Mouse (Mus musculus) brain, embryonic 18.5 days (tissue): ENCODE data around the gene Gm8369.
"Not testable (repeated sequence)": the region's sequence is repeated elsewhere in the genome, so short reads cannot be mapped to it uniquely, and the experiment has no call there.

ENCODE experiments used
- DNase-seq: peaks from one replicate; pipeline ENCODE4 v3.0.0-alpha.2; 2012; ENCODE audit warnings: low read depth, low spot score

Gm8369 gene

GRCm38 (mm10) chr19:11485746-11486145 lies at the start of gene Gm8369:
Gm8369 (plus strand) TSS chr19:11485938.
- DNase-seq, result no peak

GRCm38 (mm10) chr19:11443338-11443737 lies 42.4 kb upstream of the Gm8369 start, which contains the start of gene Ms4a4b:
Ms4a4b (plus strand) TSS chr19:11443553.
- no peak for DNase-seq

- DNase-seq, result no peak
Observed at GRCm38 (mm10) chr19:11443964-11444363, 41.8 kb upstream of the Gm8369 start.

GRCm38 (mm10) chr19:11447238-11447637 lies 38.5 kb upstream of the Gm8369 start:
- DNase-seq, result no peak

GRCm38 (mm10) chr19:11459041-11459440 lies 26.7 kb upstream of the Gm8369 start:
- not testable (repeated sequence) for DNase-seq

- DNase-seq, result not testable (repeated sequence)
Observed at GRCm38 (mm10) chr19:11464795-11465194, 20.9 kb upstream of the Gm8369 start.

GRCm38 (mm10) chr19:11466471-11466870 lies 19.3 kb upstream of the Gm8369 start:
- DNase-seq, result no peak

GRCm38 (mm10) chr19:11468361-11468760 lies 17.4 kb upstream of the Gm8369 start:
- not testable (repeated sequence) for DNase-seq

GRCm38 (mm10) chr19:11469215-11469614 lies 16.5 kb upstream of the Gm8369 start, which contains the start of gene Ms4a6c:
Ms4a6c (plus strand) TSS chr19:11469366.
- not testable (repeated sequence) for DNase-seq

GRCm38 (mm10) chr19:11479714-11480113 lies 6.0 kb upstream of the Gm8369 start:
- DNase-seq, result no peak

GRCm38 (mm10) chr19:11482684-11483083 lies 3.1 kb upstream of the Gm8369 start:
- no peak for DNase-seq

GRCm38 (mm10) chr19:11483941-11484340 lies 1.8 kb upstream of the Gm8369 start:
- no peak for DNase-seq

- no peak for DNase-seq
Observed at GRCm38 (mm10) chr19:11484388-11484787, 1.4 kb upstream of the Gm8369 start.

- DNase-seq, result no peak
Observed at GRCm38 (mm10) chr19:11485266-11485665, 472 bp upstream of the Gm8369 start.

GRCm38 (mm10) chr19:11486599-11486998 lies 861 bp downstream of the Gm8369 start:
- DNase-seq, result no peak

GRCm38 (mm10) chr19:11491406-11492189 lies 5.9 kb downstream of the Gm8369 start:
- DNase-seq, result no peak

- no peak for DNase-seq
Observed at GRCm38 (mm10) chr19:11492671-11493070, 6.9 kb downstream of the Gm8369 start.

GRCm38 (mm10) chr19:11494519-11494918 lies 8.8 kb downstream of the Gm8369 start:
- no peak for DNase-seq

GRCm38 (mm10) chr19:11496361-11496760 lies 10.6 kb downstream of the Gm8369 start:
- DNase-seq, result no peak

- DNase-seq, result not testable (repeated sequence)
Observed at GRCm38 (mm10) chr19:11497300-11497699, 11.6 kb downstream of the Gm8369 start.

GRCm38 (mm10) chr19:11500796-11501195 lies 15.1 kb downstream of the Gm8369 start:
- DNase-seq, result no peak

- no peak for DNase-seq
Observed at GRCm38 (mm10) chr19:11501326-11501725, 15.6 kb downstream of the Gm8369 start.

- DNase-seq, result no peak
Observed at GRCm38 (mm10) chr19:11504857-11505256, 19.1 kb downstream of the Gm8369 start.
